Mouse (Mus musculus) spleen, postnatal 4 days (tissue): ENCODE data around the gene Cdk6.

Source experiments
- DNase-seq, 2 experiments: peaks; one replicate each; pipeline ENCODE4 v3.0.0; 2022; ENCODE audit warnings: low spot score in 2 of 2

Cdk6 gene

GRCm38 (mm10) chr5:3554198-3554597, 212.9 kb downstream of the Cdk6 start:
- DNase-seq = no peak

DNA sequence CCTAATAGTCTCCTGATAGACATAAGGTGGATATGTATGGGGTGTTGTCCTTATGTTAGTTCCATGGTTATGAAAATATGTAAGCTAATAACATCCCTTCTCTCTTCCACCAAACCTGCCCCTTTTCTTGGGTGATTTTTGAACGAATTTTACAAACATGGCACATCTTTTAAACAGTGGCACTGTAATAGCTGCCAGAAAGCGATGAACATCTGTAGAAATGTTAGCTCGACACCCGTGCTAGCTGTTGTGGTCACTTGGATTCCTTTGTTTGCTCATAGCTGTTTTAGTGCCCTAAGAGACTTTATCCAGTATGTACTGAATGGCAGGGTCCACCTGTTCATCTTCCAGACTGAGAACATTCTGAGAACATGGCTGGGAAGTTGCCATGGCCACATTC, 230.0 kb downstream of the Cdk6 start, which contains the start of gene 1700109H08Rik:
Gene 1700109H08Rik, plus strand, starts transcription at position 301 of the 400 bp plus-strand sequence.
- DNase-seq = no peak

DNA sequence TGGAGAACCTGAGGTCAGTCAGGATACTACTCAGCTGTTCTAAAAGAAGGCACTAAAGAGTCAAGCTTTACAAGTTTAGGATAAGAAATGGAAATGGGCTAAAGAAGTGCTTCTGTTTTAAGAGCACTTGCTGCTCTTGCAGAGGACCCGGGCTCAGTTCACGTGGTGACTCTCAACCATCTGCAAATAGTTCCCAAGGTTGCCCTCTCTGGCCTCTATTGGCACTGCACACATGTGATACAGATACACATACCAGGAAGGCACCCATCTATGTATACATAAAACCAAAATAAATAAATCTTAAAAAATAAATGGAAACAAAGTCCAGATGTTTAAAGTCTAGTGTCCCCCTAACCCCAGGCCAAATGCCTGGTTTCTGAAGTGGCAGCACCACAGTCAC, 233.5 kb downstream of the Cdk6 start:
- no peak for DNase-seq

GRCm38 (mm10) chr5:3577939-3578338, 236.7 kb downstream of the Cdk6 start:
- no peak for DNase-seq

GRCm38 (mm10) chr5:3579066-3579465, 237.8 kb downstream of the Cdk6 start:
- DNase-seq = no peak
